ENCODE assay signal across 19 mouse cellular contexts in the genomic region with DNA sequence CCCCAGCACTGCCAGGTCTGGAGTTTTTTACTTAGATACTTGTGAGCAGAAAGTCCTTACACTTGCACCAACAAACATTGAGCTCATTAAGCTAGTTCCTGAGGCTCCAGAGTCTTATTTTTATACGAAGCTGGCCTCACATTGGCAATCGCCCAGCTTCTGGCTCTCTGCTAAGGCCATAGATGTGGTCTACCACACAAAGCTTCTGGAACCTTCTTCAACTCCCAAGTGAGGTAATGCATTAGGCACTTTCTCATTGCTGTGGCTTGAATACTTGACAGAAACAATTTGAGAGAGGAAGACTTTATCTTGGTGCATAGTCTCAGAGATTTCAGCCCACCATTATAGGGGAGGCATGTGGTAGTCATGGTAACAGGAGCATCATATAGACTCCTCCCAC. TPM values are rescaled to one million over a fixed set of nuclear protein-coding genes. Genes with fewer than 3 reads are reported as not detected.
"Had no signal": no experiment of that assay in that cellular context is flagged by ENCODE, and none has a peak within 500 bp of the region (broad histone marks: within the 10 kb centered on the region; RNA-seq: fewer than 3 reads in every experiment).

No protein-coding gene starts in this region.

- H3K9me3 ChIP-seq: lung, embryonic 15.5 days; megakaryocyte, embryonic 14.5 days; midbrain, embryonic 13.5 days; midbrain, embryonic 15.5 days; neural tube, embryonic 13.5 days; neural tube, embryonic 15.5 days had no signal

- H3K4me2 ChIP-seq: lung, embryonic 15.5 days; midbrain, embryonic 11.5 days; midbrain, embryonic 15.5 days; neural tube, embryonic 13.5 days; neural tube, embryonic 15.5 days had no signal

- ATAC-seq: lung, postnatal 0 days had no signal

- H3K4me1 ChIP-seq: lung, embryonic 15.5 days had no signal

- DNase-seq: lung, adult 2 months; lung, postnatal 14 days; lung, postnatal 36 days; retina, postnatal 1 day; right cerebral cortex, adult 18-20 months; right cerebral cortex, postnatal 25 days; spleen, adult 18-20 months; thymus, adult 18-20 months; thymus, postnatal 14 days; thymus, postnatal 36 days had no signal

- H3K9ac ChIP-seq: lung, embryonic 15.5 days; midbrain, embryonic 13.5 days; midbrain, embryonic 15.5 days; neural tube, embryonic 13.5 days; neural tube, embryonic 15.5 days had no signal

- H3K27ac ChIP-seq: lung, embryonic 15.5 days; macrophage; neural tube, embryonic 15.5 days had no signal

- H3K36me3 ChIP-seq: lung, embryonic 15.5 days; midbrain, embryonic 13.5 days; midbrain, embryonic 15.5 days; neural tube, embryonic 13.5 days; neural tube, embryonic 15.5 days had no signal

- H3K4me3 ChIP-seq: lung, embryonic 15.5 days; megakaryocyte, embryonic 14.5 days; midbrain, embryonic 13.5 days; midbrain, embryonic 15.5 days; neural tube, embryonic 13.5 days; neural tube, embryonic 15.5 days had no signal

RNA-seq across cellular contexts. Expression of a gene that starts 23.4 kb away (rescaled TPM):
- polyA plus RNA-seq: macrophage had no signal
